Mouse (Mus musculus): ENCODE measurements around the gene Oxnad1.

Oxnad1 gene

GRCm38 (mm10) chr14:32145809-32146511, 60.8 kb downstream of the Oxnad1 start:
- DNase-seq: no peak

- no peak for DNase-seq
Observed at GRCm38 (mm10) chr14:32146578-32146977, 61.4 kb downstream of the Oxnad1 start.

- DNase-seq: no peak
Observed at GRCm38 (mm10) chr14:32150872-32151271, 65.7 kb downstream of the Oxnad1 start.

- DNase-seq: no peak
Observed at GRCm38 (mm10) chr14:32152243-32152965, 67.2 kb downstream of the Oxnad1 start.

All from thymus, postnatal 25 days (tissue).